Mouse (Mus musculus) liver, adult 2 months (tissue): ENCODE results near the gene Opalin. TPM values are rescaled to one million over a fixed set of nuclear protein-coding genes. Genes with fewer than 3 reads are reported as not detected.

Experiments
- DNase-seq: peaks from one replicate; pipeline ENCODE4 v3.0.0-alpha.2; 2011; ENCODE audit warnings: low read depth, low spot score; ENCODE audit errors: extremely low read depth
- H3K27ac ChIP-seq: fragments of 200-500 bp; replicated peaks from 2 replicates; pipeline ENCODE4 v1.5.1; 2012; ENCODE audit warnings: low read depth, mild to moderate bottlenecking, control low read depth, inconsistent platforms, low read length; ENCODE audit not compliant: insufficient read depth
- H3K27me3 ChIP-seq: fragments of 200-500 bp; 2 replicates; pipeline ENCODE4 v1.6.1; 2012; ENCODE audit warnings: mild to moderate bottlenecking, moderate library complexity, low read length, inconsistent platforms; ENCODE audit not compliant: control insufficient read depth, insufficient read depth
- H3K36me3 ChIP-seq: fragments of 200-500 bp; 2 replicates; pipeline ENCODE4 v1.6.1; 2012; ENCODE audit warnings: low read length, inconsistent platforms; ENCODE audit not compliant: control insufficient read depth, insufficient read depth
- H3K4me1 ChIP-seq: fragments of 200-500 bp; 2 replicates; pipeline ENCODE4 v1.6.1; 2011; ENCODE audit warnings: low read length; ENCODE audit not compliant: control insufficient read depth, insufficient read depth
- H3K4me3 ChIP-seq: fragments of 200-500 bp; 2 replicates; pipeline ENCODE4 v1.5.1; 2011; ENCODE audit warnings: low read depth, mild to moderate bottlenecking, control low read depth, low read length, moderate library complexity; ENCODE audit not compliant: insufficient read depth
- H3K79me2 ChIP-seq: fragments of 200-500 bp; 2 replicates; pipeline ENCODE4 v1.6.1; 2012; ENCODE audit warnings: inconsistent platforms, mild to moderate bottlenecking, low read length, moderate library complexity; ENCODE audit not compliant: control insufficient read depth, insufficient read depth
- H3K9ac ChIP-seq: fragments of 200-500 bp; 2 replicates; pipeline ENCODE4 v1.6.1; 2012; ENCODE audit warnings: low read depth, mild to moderate bottlenecking, control low read depth, inconsistent platforms, low read length
- CTCF ChIP-seq: fragments of 200-500 bp; IDR thresholded peaks from 2 replicates; pipeline ENCODE4 v1.5.1; 2011; ENCODE audit warnings: low read depth, low read length, control low read depth
- POLR2A ChIP-seq: fragments of 200-500 bp; IDR thresholded peaks from 2 replicates; pipeline ENCODE4 v1.6.1; 2011; ENCODE audit warnings: low read length, control low read depth; ENCODE audit not compliant: insufficient read depth; ENCODE audit errors: extremely low read depth
- WGBS: fragments of 180-500 bp; shearing (Covaris S2); methylation state at CpG from one replicate; pipeline ENCODE4 v1.1.7; 2018; 5-methylcytosine and 5-hydroxymethylcytosine counted together
- polyA plus RNA-seq: library from polyadenylated mRNA; depleted of rRNA; stranded (reverse); fragments of >200 nt; gene quantifications from 2 replicates; pipeline ENCODE4 v1.2.3, GENCODE M21; 2012
- total RNA-seq: library from RNA; depleted of rRNA; stranded (reverse); fragments of >200 nt; gene quantifications from 2 replicates; pipeline ENCODE4 v1.2.3, GENCODE M21; 2014

The Opalin gene
- total and polyA plus RNA-seq, 2 experiments: not detected

GRCm38 (mm10) chr19:41104922-41105321, 28.0 kb upstream of the Opalin start:
- no peak for TF ChIP-seq POLR2A
- no peak for TF ChIP-seq CTCF
- Histone ChIP-seq H3K9ac (no peak overlapping the region), H3K79me2 (no peaks in the 10 kb centered on the region), H3K27me3 (no peaks in the 10 kb centered on the region), H3K4me3 (no peak overlapping the region), H3K36me3 (no peaks in the 10 kb centered on the region), H3K27ac (no peak overlapping the region), H3K4me1 (no peaks in the 10 kb centered on the region)
- DNase-seq: no peak
- WGBS: 52% methylated on average over 8 of the region's 8 CpGs

DNA sequence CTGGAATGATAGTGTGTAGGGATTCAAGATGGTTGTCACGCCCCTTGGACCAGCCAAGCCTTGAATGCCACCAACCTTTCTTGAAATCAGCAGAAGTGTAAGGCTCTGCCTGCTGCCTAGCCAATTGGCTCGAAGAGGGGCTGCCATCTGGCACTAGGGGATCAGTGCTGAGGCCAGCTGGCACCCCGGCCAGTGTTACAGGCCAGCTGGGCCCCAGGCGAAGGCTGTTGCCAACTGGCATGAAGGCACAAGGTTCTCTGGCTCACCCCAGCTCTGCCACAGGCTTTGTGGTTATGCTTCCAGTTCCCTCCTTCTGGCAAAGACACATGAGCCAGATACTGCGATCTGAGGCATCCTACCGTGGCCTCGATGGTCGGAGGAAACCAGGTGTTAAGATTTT, 24.5 kb upstream of the Opalin start:
- TF ChIP-seq POLR2A (no peak), CTCF (no peak)
- Histone ChIP-seq H3K9ac (no peak overlapping the region), H3K36me3 (no peaks in the 10 kb centered on the region), H3K79me2 (no peaks in the 10 kb centered on the region), H3K27ac (no peak overlapping the region), H3K27me3 (peaks cover 2% of the 10 kb centered on the region; the same call in 1 of the 2 replicates), H3K4me1 (no peaks in the 10 kb centered on the region), H3K4me3 (no peak overlapping the region)
- 66% methylated on average over 8 of the region's 8 CpGs for WGBS
- DNase-seq: peak; percentile 73

DNA sequence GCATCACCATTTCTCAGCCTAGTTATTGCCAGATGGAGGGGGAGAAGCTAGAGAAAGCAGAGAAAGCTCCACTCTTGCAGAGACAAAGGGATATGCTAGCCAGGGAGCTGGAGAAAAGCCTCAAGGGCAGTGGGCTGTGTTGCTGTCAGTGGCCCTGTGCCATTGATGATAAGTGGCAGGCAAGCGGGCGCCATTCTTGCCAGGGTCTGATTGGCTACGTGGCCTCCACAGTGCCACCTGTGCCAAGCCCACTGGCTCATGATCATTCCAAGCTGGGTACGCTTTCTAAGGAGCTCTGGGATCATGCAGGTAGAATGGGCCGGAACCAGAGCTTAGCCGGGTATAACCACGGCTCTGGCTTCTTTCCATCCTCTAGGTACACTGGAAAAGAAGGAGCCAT, 23.9 kb upstream of the Opalin start:
- H3K27me3 ChIP-seq: peaks cover 2% of the 10 kb centered on the region; the same call in 1 of the 2 replicates
- H3K4me1 ChIP-seq: no peaks in the 10 kb centered on the region
- no peak overlapping the region for H3K27ac ChIP-seq
- DNase-seq: no peak
- no peak for TF ChIP-seq CTCF
- no peak for TF ChIP-seq POLR2A
- no peaks in the 10 kb centered on the region for H3K36me3 ChIP-seq
- WGBS: 87% methylated on average over 7 of the region's 7 CpGs
- H3K4me3 ChIP-seq: no peak overlapping the region
- no peak overlapping the region for H3K9ac ChIP-seq
- no peaks in the 10 kb centered on the region for H3K79me2 ChIP-seq

DNA sequence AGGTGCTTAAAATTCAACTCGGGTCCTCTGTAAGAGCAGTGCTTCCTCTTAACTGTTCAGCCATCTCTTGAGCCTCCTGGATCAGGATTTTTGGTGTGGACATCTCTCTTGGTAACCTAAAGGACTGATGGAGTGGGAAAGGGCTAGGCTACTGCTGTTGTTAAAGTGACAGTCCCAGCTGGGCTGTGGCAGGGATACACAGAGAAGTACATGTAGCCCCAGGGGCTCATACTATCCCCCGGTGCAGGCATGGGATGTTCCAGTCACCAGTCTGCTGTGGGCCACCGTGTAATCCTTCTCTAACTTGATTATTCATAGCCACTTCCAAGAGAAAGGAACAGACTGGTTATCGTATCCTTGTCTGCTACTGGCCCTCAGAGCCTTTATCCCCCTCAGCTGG, 20.1 kb upstream of the Opalin start:
- no peak for DNase-seq
- Histone ChIP-seq H3K9ac (no peak overlapping the region), H3K4me1 (no peaks in the 10 kb centered on the region), H3K79me2 (no peaks in the 10 kb centered on the region), H3K36me3 (no peaks in the 10 kb centered on the region), H3K27me3 (peaks cover 2% of the 10 kb centered on the region; the same call in 1 of the 2 replicates), H3K27ac (no peak overlapping the region), H3K4me3 (no peak overlapping the region)
- TF ChIP-seq POLR2A (no peak), CTCF (no peak)
- WGBS: 73% methylated on average over 4 of the region's 4 CpGs

DNA sequence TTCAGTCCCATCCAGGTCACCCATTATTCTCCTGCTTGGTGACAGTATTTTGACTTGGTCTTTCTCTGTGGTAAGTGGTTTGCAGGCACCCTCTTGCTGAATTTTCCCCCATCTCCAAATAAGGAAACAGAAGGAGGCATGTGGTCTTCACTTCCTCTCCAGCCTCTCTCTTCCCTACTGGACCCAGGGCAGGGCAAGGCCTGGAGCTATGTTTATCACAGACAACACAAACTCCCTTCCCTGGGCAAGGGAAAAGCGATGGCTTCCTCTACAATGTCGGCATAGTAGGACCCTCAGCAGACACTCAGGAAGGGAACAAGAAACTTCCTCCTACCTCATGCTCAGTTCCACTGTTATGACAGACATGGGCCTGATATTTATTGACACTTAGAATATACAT, 15.0 kb upstream of the Opalin start:
- H3K27ac ChIP-seq: no peak overlapping the region
- H3K27me3 ChIP-seq: 0 out of 2 replicates have a peak, but pooled peaks cover 2% of the 10 kb centered on the region
- TF ChIP-seq CTCF (no peak), POLR2A (no peak)
- 73% methylated on average over 2 of the region's 2 CpGs for WGBS
- H3K4me1 ChIP-seq: no peaks in the 10 kb centered on the region
- DNase-seq: peak; percentile 15
- no peak overlapping the region for H3K9ac ChIP-seq
- H3K36me3 ChIP-seq: no peaks in the 10 kb centered on the region
- H3K4me3 ChIP-seq: no peak overlapping the region
- no peaks in the 10 kb centered on the region for H3K79me2 ChIP-seq

- Histone ChIP-seq H3K4me1 (no peaks in the 10 kb centered on the region), H3K9ac (no peak overlapping the region), H3K79me2 (no peaks in the 10 kb centered on the region), H3K27ac (no peak overlapping the region), H3K27me3 (0 out of 2 replicates have a peak, but pooled peaks cover 2% of the 10 kb centered on the region), H3K4me3 (no peak overlapping the region), H3K36me3 (no peaks in the 10 kb centered on the region)
- peak; percentile 55 for DNase-seq
- TF ChIP-seq POLR2A (no peak), CTCF (peak; percentile 67)
- 8% methylated on average over 5 of the region's 5 CpGs for WGBS
Observed at GRCm38 (mm10) chr19:41089833-41090232, 12.9 kb upstream of the Opalin start.
